Mouse (Mus musculus) ES-Bruce4 (cell line): ENCODE measurements at regions not wholly inside any gene's neighbourhood (a gene's known extent, or its start where the extent isn't known, plus 50 kb on each side); places are given as distances from the start of the nearest gene placed in this dataset.

ENCODE experiments used
- CTCF ChIP-seq: IDR thresholded peaks from one replicate; pipeline ENCODE4 v1.8.1; 2011; ENCODE audit warnings: low read depth, low read length
- POLR2A ChIP-seq: IDR thresholded peaks from one replicate; pipeline ENCODE4 v1.8.1; 2011; ENCODE audit warnings: low read length; ENCODE audit not compliant: insufficient read depth

DNA sequence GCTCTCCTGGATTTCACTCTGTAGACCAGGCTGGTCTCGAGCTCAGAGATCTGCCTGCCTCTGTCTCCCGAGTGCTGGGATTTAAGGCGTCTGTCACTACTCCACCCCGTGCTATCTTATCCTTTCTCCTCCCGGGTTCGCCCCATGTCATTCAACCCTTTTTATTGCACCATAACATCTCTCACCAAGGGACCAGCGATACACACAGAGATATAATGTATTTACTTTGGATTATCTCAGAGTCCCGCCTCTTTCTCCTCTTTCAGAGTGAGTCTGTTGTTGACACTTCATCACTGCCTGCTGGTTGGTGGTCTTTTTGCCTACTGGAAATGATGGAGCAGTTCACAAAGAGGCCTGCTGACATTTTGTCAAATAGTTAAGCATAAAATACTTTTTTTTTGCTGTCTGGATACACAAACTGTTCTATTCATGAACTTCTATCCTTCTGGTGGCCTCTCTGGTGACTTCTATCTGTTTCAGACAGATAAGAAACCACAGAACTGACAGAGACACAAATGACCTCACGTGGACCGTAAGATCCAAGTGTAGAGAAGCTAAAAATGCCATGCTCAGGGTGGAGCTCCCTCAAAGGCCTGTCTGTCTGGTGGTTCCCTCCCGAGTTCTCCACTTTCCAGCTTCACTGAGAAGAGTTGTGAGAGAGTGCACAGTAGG is 70.1 kb upstream of the Ranbp3l start:
- TF ChIP-seq CTCF (no peak), POLR2A (no peak)
